Mouse (Mus musculus): ENCODE measurements around the gene Slc47a2. TPM values are rescaled to one million over a fixed set of nuclear protein-coding genes. Genes with fewer than 3 reads are reported as not detected.

Slc47a2 gene
- polyA plus RNA-seq, 1 experiment from 2014 or later = 0.09 TPM

- H3K27ac ChIP-seq = no peak overlapping the region
- H3K36me3 ChIP-seq = no peaks in the 10 kb centered on the region
- no peak overlapping the region for H3K4me3 ChIP-seq
- H3K9ac ChIP-seq = no peak overlapping the region
- H3K4me1 ChIP-seq (replicated peaks) = no peaks in the 10 kb centered on the region
- H3K4me2 ChIP-seq = no peak overlapping the region
- no peaks in the 10 kb centered on the region for H3K27me3 ChIP-seq
- WGBS = 78% methylated on average over 11 of the region's 11 CpGs
- no peaks in the 10 kb centered on the region for H3K9me3 ChIP-seq
- ATAC-seq (ENCODE audit: low FRiP score) = no peak
Measured at GRCm38 (mm10) chr11:61361515-61362190, 19.0 kb upstream of the Slc47a2 start.

- no peaks in the 10 kb centered on the region for H3K9me3 ChIP-seq
- no peaks in the 10 kb centered on the region for H3K27me3 ChIP-seq
- no peak for ATAC-seq (ENCODE audit: low FRiP score)
- H3K9ac ChIP-seq = no peak overlapping the region
- 88% methylated on average over 9 of the region's 9 CpGs for WGBS
- H3K27ac ChIP-seq = no peak overlapping the region
- no peaks in the 10 kb centered on the region for H3K4me1 ChIP-seq (replicated peaks)
- H3K4me2 ChIP-seq = no peak overlapping the region
- H3K36me3 ChIP-seq = no peaks in the 10 kb centered on the region
- no peak overlapping the region for H3K4me3 ChIP-seq
Measured at GRCm38 (mm10) chr11:61356600-61356999, 13.9 kb upstream of the Slc47a2 start.

- WGBS = 77% methylated on average over 6 of the region's 6 CpGs
- no peak overlapping the region for H3K27ac ChIP-seq
- H3K4me1 ChIP-seq (replicated peaks) = no peaks in the 10 kb centered on the region
- no peak overlapping the region for H3K4me2 ChIP-seq
- no peak overlapping the region for H3K4me3 ChIP-seq
- no peaks in the 10 kb centered on the region for H3K27me3 ChIP-seq
- no peaks in the 10 kb centered on the region for H3K36me3 ChIP-seq
- no peak for ATAC-seq (ENCODE audit: low FRiP score)
- no peak overlapping the region for H3K9ac ChIP-seq
- H3K9me3 ChIP-seq = no peaks in the 10 kb centered on the region
Measured at GRCm38 (mm10) chr11:61356111-61356510, 13.5 kb upstream of the Slc47a2 start.

GRCm38 (mm10) chr11:61355351-61355750, 12.7 kb upstream of the Slc47a2 start:
- H3K4me1 ChIP-seq (replicated peaks) = no peaks in the 10 kb centered on the region
- WGBS = 82% methylated on average over 5 of the region's 5 CpGs
- H3K4me3 ChIP-seq = no peak overlapping the region
- no peaks in the 10 kb centered on the region for H3K36me3 ChIP-seq
- H3K27ac ChIP-seq = no peak overlapping the region
- ATAC-seq (ENCODE audit: low FRiP score) = no peak
- no peaks in the 10 kb centered on the region for H3K27me3 ChIP-seq
- no peaks in the 10 kb centered on the region for H3K9me3 ChIP-seq
- H3K9ac ChIP-seq = no peak overlapping the region
- H3K4me2 ChIP-seq = no peak overlapping the region

GRCm38 (mm10) chr11:61354346-61354745, 11.7 kb upstream of the Slc47a2 start:
- Histone ChIP-seq H3K27me3 (no peaks in the 10 kb centered on the region; the same call in 1 of the 2 replicates), H3K4me2 (no peak overlapping the region), H3K36me3 (no peaks in the 10 kb centered on the region), H3K4me1 (replicated peaks) (no peaks in the 10 kb centered on the region), H3K4me3 (no peak overlapping the region), H3K9ac (no peak overlapping the region), H3K9me3 (no peaks in the 10 kb centered on the region), H3K27ac (no peak overlapping the region)
- WGBS = 82% methylated on average over 6 of the region's 6 CpGs
- no peak for ATAC-seq (ENCODE audit: low FRiP score)

GRCm38 (mm10) chr11:61353038-61353437, 10.4 kb upstream of the Slc47a2 start:
- Histone ChIP-seq H3K4me2 (no peak overlapping the region), H3K9ac (no peak overlapping the region), H3K9me3 (no peaks in the 10 kb centered on the region), H3K4me3 (no peak overlapping the region), H3K27ac (no peak overlapping the region), H3K4me1 (replicated peaks) (no peaks in the 10 kb centered on the region), H3K36me3 (no peaks in the 10 kb centered on the region), H3K27me3 (peaks cover 3% of the 10 kb centered on the region; the same call in 1 of the 2 replicates)
- ATAC-seq (ENCODE audit: low FRiP score) = no peak
- WGBS = 79% methylated on average over 2 of the region's 2 CpGs

GRCm38 (mm10) chr11:61352138-61352651, 9.5 kb upstream of the Slc47a2 start:
- Histone ChIP-seq H3K4me2 (no peak overlapping the region), H3K9me3 (no peaks in the 10 kb centered on the region), H3K27me3 (peaks cover 3% of the 10 kb centered on the region; the same call in 1 of the 2 replicates), H3K36me3 (no peaks in the 10 kb centered on the region), H3K9ac (no peak overlapping the region), H3K4me3 (no peak overlapping the region), H3K27ac (no peak overlapping the region), H3K4me1 (replicated peaks) (no peaks in the 10 kb centered on the region)
- no peak for ATAC-seq (ENCODE audit: low FRiP score)
- WGBS = 57% methylated on average over 9 of the region's 9 CpGs

GRCm38 (mm10) chr11:61349337-61349736, 6.7 kb upstream of the Slc47a2 start:
- H3K4me2 ChIP-seq = no peak overlapping the region
- H3K36me3 ChIP-seq = no peaks in the 10 kb centered on the region
- H3K4me1 ChIP-seq (replicated peaks) = no peaks in the 10 kb centered on the region
- 12% methylated on average over 8 of the region's 8 CpGs for WGBS
- peaks cover 14% of the 10 kb centered on the region for H3K27me3 ChIP-seq
- H3K9ac ChIP-seq = no peak overlapping the region
- H3K27ac ChIP-seq = no peak overlapping the region
- no peak overlapping the region for H3K4me3 ChIP-seq
- ATAC-seq (ENCODE audit: low FRiP score) = no peak
- no peaks in the 10 kb centered on the region for H3K9me3 ChIP-seq

GRCm38 (mm10) chr11:61346133-61346532, 3.5 kb upstream of the Slc47a2 start:
- WGBS = 59% methylated on average over 8 of the region's 8 CpGs
- ATAC-seq (ENCODE audit: low FRiP score) = no peak

GRCm38 (mm10) chr11:61341971-61342370, 689 bp downstream of the Slc47a2 start:
- 15% methylated on average over 10 of the region's 10 CpGs for WGBS
- H3K4me3 ChIP-seq = peak overlapping the region; percentile 42
- H3K36me3 ChIP-seq = no peaks in the 10 kb centered on the region

More at GRCm38 (mm10) chr11:61346133-61346532, 3.5 kb upstream of the Slc47a2 start:
- Histone ChIP-seq H3K4me3 (no peak overlapping the region), H3K9ac (no peak overlapping the region), H3K9me3 (no peaks in the 10 kb centered on the region), H3K4me1 (replicated peaks) (peaks cover 14% of the 10 kb centered on the region), H3K4me2 (no peak overlapping the region), H3K36me3 (no peaks in the 10 kb centered on the region), H3K27me3 (peaks cover 46% of the 10 kb centered on the region), H3K27ac (no peak overlapping the region)

GRCm38 (mm10) chr11:61341233-61341632, 1.4 kb downstream of the Slc47a2 start:
- H3K4me3 ChIP-seq = no peak overlapping the region
- peaks cover 14% of the 10 kb centered on the region for H3K4me1 ChIP-seq (replicated peaks)
- H3K9ac ChIP-seq = no peak overlapping the region
- no peaks in the 10 kb centered on the region for H3K36me3 ChIP-seq
- ATAC-seq (ENCODE audit: low FRiP score) = no peak
- H3K27me3 ChIP-seq = peaks cover 56% of the 10 kb centered on the region
- no peak overlapping the region for H3K4me2 ChIP-seq
- no peak overlapping the region for H3K27ac ChIP-seq
- WGBS = 87% methylated on average over 4 of the region's 4 CpGs
- no peaks in the 10 kb centered on the region for H3K9me3 ChIP-seq

More at GRCm38 (mm10) chr11:61341971-61342370, 689 bp downstream of the Slc47a2 start:
- Histone ChIP-seq H3K4me2 (peak overlapping the region; percentile 69), H3K9ac (peak overlapping the region; percentile 59; the same call in 1 of the 2 replicates), H3K9me3 (no peaks in the 10 kb centered on the region), H3K27ac (no peak overlapping the region), H3K4me1 (replicated peaks) (peaks cover 14% of the 10 kb centered on the region), H3K27me3 (peaks cover 56% of the 10 kb centered on the region)
- ATAC-seq (ENCODE audit: low FRiP score) = no peak

- Histone ChIP-seq H3K27ac (no peak overlapping the region), H3K9me3 (no peaks in the 10 kb centered on the region), H3K4me3 (no peak overlapping the region), H3K4me1 (replicated peaks) (peaks cover 14% of the 10 kb centered on the region), H3K27me3 (peaks cover 49% of the 10 kb centered on the region), H3K4me2 (no peak overlapping the region), H3K9ac (no peak overlapping the region), H3K36me3 (no peaks in the 10 kb centered on the region)
- 85% methylated on average over 4 of the region's 4 CpGs for WGBS
- no peak for ATAC-seq (ENCODE audit: low FRiP score)
Measured at GRCm38 (mm10) chr11:61340374-61340773, 2.3 kb downstream of the Slc47a2 start.

- H3K4me1 ChIP-seq (replicated peaks) = peaks cover 10% of the 10 kb centered on the region
- no peak overlapping the region for H3K4me2 ChIP-seq
- H3K9me3 ChIP-seq = peaks cover 6% of the 10 kb centered on the region; the same call in 1 of the 2 replicates
- H3K9ac ChIP-seq = no peak overlapping the region
- no peak overlapping the region for H3K27ac ChIP-seq
- no peaks in the 10 kb centered on the region for H3K36me3 ChIP-seq
- H3K27me3 ChIP-seq = peaks cover 28% of the 10 kb centered on the region
- WGBS = 78% methylated on average over 10 of the region's 10 CpGs
- no peak for ATAC-seq (ENCODE audit: low FRiP score)
- H3K4me3 ChIP-seq = no peak overlapping the region
Measured at GRCm38 (mm10) chr11:61337586-61337985, 5.1 kb downstream of the Slc47a2 start.

Measured in hindbrain, embryonic 13.5 days (tissue).